Mouse (Mus musculus) embryonic facial prominence, embryonic 13.5 days (tissue): ENCODE data around the gene Cntn4. TPM values are rescaled to one million over a fixed set of nuclear protein-coding genes. Genes with fewer than 3 reads are reported as not detected.

Experiments used
- ATAC-seq: fragments of 200-750 bp; cut with Nextera tagmentation; 2 replicates; pipeline ENCODE4 v1.8.0; 2017; ENCODE audit warnings: low read depth; ENCODE audit not compliant: insufficient number of reproducible peaks, insufficient read depth, low FRiP score, low TSS enrichment
- H3K27ac ChIP-seq: fragments of 300-500 bp; sonication (generic); 2 replicates; pipeline ENCODE4 v1.5.1; 2015; ENCODE audit warnings: moderate library complexity, mild to moderate bottlenecking, inconsistent platforms
- H3K27me3 ChIP-seq: fragments of 300-500 bp; sonication (generic); 2 replicates; pipeline ENCODE4 v1.6.1; 2015; ENCODE audit warnings: mild to moderate bottlenecking, inconsistent platforms
- H3K36me3 ChIP-seq: fragments of 300-500 bp; sonication (generic); 2 replicates; pipeline ENCODE4 v1.6.1; 2015; ENCODE audit warnings: mild to moderate bottlenecking, inconsistent platforms
- H3K4me1 ChIP-seq: fragments of 300-500 bp; sonication (generic); 2 replicates; pipeline ENCODE4 v1.6.1; 2015; ENCODE audit warnings: inconsistent platforms
- H3K4me2 ChIP-seq: fragments of 300-500 bp; sonication (generic); 2 replicates; pipeline ENCODE4 v1.6.1; 2015; ENCODE audit warnings: moderate library complexity, mild to moderate bottlenecking, inconsistent platforms
- H3K4me3 ChIP-seq: fragments of 300-500 bp; sonication (generic); 2 replicates; pipeline ENCODE4 v1.5.1; 2015; ENCODE audit warnings: mild to moderate bottlenecking, inconsistent platforms
- H3K9ac ChIP-seq: fragments of 300-500 bp; sonication (generic); 2 replicates; pipeline ENCODE4 v1.6.1; 2015; ENCODE audit warnings: mild to moderate bottlenecking, inconsistent platforms
- H3K9me3 ChIP-seq: fragments of 300-500 bp; sonication (generic); 2 replicates; pipeline ENCODE4 v1.6.1; 2016; ENCODE audit warnings: inconsistent platforms
- WGBS: fragments of 180-500 bp; shearing (Covaris S2); methylation state at CpG from one replicate; pipeline ENCODE4 v1.1.7; 2015; ENCODE audit warnings: mixed read lengths; 5-methylcytosine and 5-hydroxymethylcytosine counted together
- polyA plus RNA-seq: library from polyadenylated mRNA; unstranded; fragments of >200 nt; fragmentation: Nextera tagmentation; extraction: Ambion mirVana; gene quantifications from 2 replicates; pipeline ENCODE4 v1.2.1, GENCODE M21; 2015

The Cntn4 gene
- polyA plus RNA-seq, 1 experiment from 2014 or later, result 13.3 TPM

DNA sequence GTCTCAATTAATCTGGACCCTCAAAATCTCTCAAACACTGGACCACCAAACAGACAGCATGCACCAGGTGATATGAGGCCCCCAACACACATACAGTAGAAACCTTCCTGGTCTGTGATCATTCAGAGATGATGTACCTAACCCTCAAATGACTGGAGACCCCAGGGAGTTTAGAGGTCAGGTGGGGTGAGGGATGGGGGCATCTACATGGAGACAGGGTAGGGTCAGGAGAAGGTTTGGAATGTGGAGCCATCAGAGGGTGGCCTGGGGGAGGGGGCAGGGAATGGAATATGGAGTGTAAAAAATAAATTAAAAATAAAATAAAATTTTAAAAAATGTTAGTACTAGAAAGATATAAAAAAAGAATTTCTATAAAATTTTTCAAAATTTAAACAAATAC is 157.6 kb downstream of the Cntn4 start:
- no peaks in the 10 kb centered on the region for H3K9me3 ChIP-seq
- no peak overlapping the region for H3K27ac ChIP-seq
- no peaks in the 10 kb centered on the region for H3K27me3 ChIP-seq
- H3K4me1 ChIP-seq, result no peaks in the 10 kb centered on the region
- no peak overlapping the region for H3K4me3 ChIP-seq
- no peak for ATAC-seq
- H3K4me2 ChIP-seq, result no peak overlapping the region
- H3K36me3 ChIP-seq, result no peaks in the 10 kb centered on the region
- no peak overlapping the region for H3K9ac ChIP-seq

DNA sequence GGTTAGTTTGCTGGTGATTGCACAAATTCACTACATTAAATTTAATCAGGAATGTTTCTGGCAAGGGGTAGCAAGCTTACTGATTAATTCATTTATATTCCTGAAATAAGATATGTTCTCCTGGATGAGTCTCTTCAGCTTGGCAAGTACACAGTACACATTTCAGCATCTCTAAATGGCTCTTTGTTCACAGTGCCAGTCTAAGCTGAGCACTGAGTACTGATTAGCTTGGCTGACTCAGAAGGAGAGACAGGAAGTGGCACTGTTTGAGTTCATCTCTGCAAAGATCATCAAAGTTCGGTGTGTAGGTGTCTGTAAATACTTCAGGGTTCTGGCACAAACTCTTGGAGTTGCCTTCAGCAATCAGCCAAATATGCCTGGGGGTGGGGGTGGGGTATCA is 169.8 kb downstream of the Cntn4 start:
- no peak overlapping the region for H3K27ac ChIP-seq
- no peaks in the 10 kb centered on the region for H3K4me1 ChIP-seq
- no peak for ATAC-seq
- H3K4me3 ChIP-seq, result no peak overlapping the region
- no peak overlapping the region for H3K4me2 ChIP-seq
- 36% methylated on average over 1 of the region's 1 CpGs for WGBS
- no peaks in the 10 kb centered on the region for H3K27me3 ChIP-seq
- H3K9me3 ChIP-seq, result no peaks in the 10 kb centered on the region
- H3K9ac ChIP-seq, result no peak overlapping the region
- H3K36me3 ChIP-seq, result no peaks in the 10 kb centered on the region

DNA sequence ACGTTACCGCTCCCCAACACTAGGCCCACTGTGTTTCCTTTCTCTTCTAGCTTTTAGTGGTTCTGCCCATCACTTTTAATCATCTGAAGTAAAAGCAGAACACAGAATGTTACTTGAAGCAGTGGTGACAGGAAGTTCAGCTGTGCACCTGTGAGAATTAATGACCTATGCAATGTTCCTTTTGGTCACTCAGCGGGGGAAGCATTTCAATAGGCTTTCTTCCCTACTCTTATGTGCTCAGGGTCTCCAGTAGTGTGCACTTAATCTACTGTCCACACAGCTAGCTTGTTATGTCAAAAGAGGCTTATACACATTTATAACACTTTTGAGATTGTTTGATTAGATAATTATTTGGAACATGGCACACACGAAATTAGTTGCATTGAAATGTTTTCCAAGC is 215.4 kb downstream of the Cntn4 start:
- H3K4me3 ChIP-seq, result no peak overlapping the region
- WGBS, result 80% methylated on average over 4 of the region's 4 CpGs
- no peaks in the 10 kb centered on the region for H3K36me3 ChIP-seq
- ATAC-seq, result no peak
- no peaks in the 10 kb centered on the region for H3K4me1 ChIP-seq
- H3K27ac ChIP-seq, result no peak overlapping the region
- no peaks in the 10 kb centered on the region for H3K9me3 ChIP-seq
- no peak overlapping the region for H3K4me2 ChIP-seq
- H3K9ac ChIP-seq, result no peak overlapping the region
- H3K27me3 ChIP-seq, result no peaks in the 10 kb centered on the region

DNA sequence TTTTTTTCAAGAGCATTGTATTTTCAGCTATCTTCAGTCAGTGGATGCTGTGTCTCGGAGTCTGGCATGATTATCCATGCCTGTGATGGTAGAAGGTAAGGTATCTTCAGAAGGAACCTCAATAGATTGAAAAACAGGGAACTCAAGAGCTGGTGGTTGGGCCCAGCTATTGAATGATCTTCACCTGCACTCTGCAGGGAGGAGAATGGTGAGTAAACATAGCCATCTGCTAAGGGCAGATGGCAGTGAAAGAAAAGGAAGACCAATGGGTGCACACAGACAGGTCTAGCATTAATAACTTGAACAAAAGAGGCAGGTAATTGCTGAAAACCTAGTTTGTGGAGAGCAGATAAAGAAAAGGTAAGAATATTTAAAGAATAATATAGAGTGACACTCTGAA is 261.0 kb downstream of the Cntn4 start:
- ATAC-seq, result no peak
- Histone ChIP-seq H3K4me2 (no peak overlapping the region), H3K4me1 (no peaks in the 10 kb centered on the region), H3K36me3 (no peaks in the 10 kb centered on the region), H3K9me3 (no peaks in the 10 kb centered on the region), H3K4me3 (no peak overlapping the region), H3K27ac (no peak overlapping the region), H3K27me3 (no peaks in the 10 kb centered on the region), H3K9ac (no peak overlapping the region)
- 88% methylated on average over 1 of the region's 1 CpGs for WGBS

DNA sequence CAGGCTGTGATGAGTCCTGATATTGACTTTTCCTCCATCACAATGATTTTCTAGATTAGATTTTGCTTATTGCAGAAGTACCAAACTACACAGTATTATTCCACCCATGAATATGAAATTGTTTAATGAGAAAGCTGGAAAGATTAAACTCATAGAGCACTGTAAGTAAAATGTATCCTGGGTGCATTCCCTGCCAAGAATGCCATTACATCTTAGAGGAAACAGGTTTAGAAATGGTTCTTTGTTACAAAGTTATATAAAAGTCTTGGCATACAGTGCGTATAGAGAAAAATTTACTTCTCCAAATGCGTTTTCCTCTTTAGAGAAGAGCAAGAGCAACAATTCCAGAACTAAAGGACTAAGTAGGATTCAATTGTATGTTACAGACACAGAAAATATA is 261.8 kb downstream of the Cntn4 start:
- Histone ChIP-seq H3K4me2 (no peak overlapping the region), H3K4me3 (no peak overlapping the region), H3K9ac (no peak overlapping the region), H3K27ac (no peak overlapping the region), H3K4me1 (no peaks in the 10 kb centered on the region), H3K9me3 (no peaks in the 10 kb centered on the region), H3K27me3 (no peaks in the 10 kb centered on the region), H3K36me3 (no peaks in the 10 kb centered on the region)
- WGBS, result 73% methylated on average over 2 of the region's 2 CpGs
- ATAC-seq, result no peak

DNA sequence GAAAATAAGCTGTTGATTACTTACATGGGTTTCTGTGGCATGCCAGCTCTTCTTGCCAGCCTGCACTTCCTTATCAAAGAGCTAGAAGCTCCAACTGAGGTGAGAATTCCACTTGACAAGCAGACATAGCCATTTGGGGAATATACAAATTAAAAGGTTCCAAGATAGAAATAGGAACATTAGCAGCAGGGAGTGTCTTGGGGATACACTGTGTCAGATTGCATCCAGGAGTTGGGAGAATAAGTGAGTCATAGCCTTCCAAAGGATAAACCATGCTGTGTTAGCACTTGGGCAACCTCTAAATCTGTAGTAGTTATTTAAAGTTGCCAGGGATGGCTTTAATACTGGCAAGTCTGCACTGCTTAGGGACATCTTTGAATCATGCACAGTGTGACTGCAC is 263.1 kb downstream of the Cntn4 start:
- Histone ChIP-seq H3K4me3 (no peak overlapping the region), H3K9me3 (no peaks in the 10 kb centered on the region), H3K9ac (no peak overlapping the region), H3K36me3 (no peaks in the 10 kb centered on the region), H3K4me2 (no peak overlapping the region), H3K4me1 (no peaks in the 10 kb centered on the region), H3K27ac (no peak overlapping the region), H3K27me3 (no peaks in the 10 kb centered on the region)
- ATAC-seq, result no peak

DNA sequence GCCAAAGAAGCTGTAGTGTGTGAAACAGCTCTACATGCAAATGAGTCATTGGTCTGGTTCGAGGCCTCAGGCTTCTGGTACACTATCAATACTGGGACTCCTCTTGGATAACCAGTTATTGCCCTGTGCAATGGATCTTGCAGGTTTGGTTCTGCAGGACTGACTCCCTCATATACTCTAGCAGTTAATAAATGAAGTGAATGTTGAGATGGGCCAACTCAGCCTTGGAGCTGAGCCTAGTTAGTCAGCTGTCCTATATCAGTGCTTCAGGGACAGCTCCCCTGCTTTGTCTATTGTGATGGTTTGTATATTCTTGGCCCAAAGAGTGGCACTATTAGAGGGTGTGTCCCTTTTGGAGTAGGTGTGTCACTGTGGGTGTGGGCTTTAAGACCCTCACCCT is 314.0 kb downstream of the Cntn4 start:
- ATAC-seq, result no peak
- no peaks in the 10 kb centered on the region for H3K36me3 ChIP-seq
- H3K9me3 ChIP-seq, result no peaks in the 10 kb centered on the region
- no peak overlapping the region for H3K4me2 ChIP-seq
- H3K27me3 ChIP-seq, result no peaks in the 10 kb centered on the region
- 82% methylated on average over 1 of the region's 1 CpGs for WGBS
- no peak overlapping the region for H3K27ac ChIP-seq
- H3K9ac ChIP-seq, result no peak overlapping the region
- H3K4me1 ChIP-seq, result no peaks in the 10 kb centered on the region
- H3K4me3 ChIP-seq, result no peak overlapping the region

DNA sequence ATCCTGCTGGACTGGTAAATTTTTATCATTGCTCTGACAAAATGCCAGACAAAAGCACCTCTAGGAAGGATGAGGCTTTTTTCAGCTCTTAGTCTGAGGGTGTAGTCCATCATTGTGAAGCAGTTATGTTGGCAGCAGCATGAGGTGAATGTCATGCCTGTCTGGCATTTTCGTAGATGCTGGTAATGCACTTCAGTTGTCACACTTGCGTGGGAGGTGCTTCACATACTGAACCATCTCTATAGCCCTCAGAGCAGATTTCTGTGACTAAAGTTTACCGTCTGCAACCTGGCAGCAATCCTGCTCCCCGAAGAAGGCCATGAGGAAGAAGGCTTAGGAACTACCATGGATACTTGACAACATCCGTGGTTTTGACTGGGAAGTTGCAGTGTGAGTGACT is 335.6 kb downstream of the Cntn4 start:
- H3K27me3 ChIP-seq, result no peaks in the 10 kb centered on the region
- no peak overlapping the region for H3K27ac ChIP-seq
- H3K4me1 ChIP-seq, result no peaks in the 10 kb centered on the region
- WGBS, result 75% methylated on average over 5 of the region's 5 CpGs
- no peak overlapping the region for H3K4me3 ChIP-seq
- no peaks in the 10 kb centered on the region for H3K36me3 ChIP-seq
- no peak overlapping the region for H3K9ac ChIP-seq
- ATAC-seq, result no peak; the same call in 1 of the 2 replicates
- H3K9me3 ChIP-seq, result no peaks in the 10 kb centered on the region
- no peak overlapping the region for H3K4me2 ChIP-seq

DNA sequence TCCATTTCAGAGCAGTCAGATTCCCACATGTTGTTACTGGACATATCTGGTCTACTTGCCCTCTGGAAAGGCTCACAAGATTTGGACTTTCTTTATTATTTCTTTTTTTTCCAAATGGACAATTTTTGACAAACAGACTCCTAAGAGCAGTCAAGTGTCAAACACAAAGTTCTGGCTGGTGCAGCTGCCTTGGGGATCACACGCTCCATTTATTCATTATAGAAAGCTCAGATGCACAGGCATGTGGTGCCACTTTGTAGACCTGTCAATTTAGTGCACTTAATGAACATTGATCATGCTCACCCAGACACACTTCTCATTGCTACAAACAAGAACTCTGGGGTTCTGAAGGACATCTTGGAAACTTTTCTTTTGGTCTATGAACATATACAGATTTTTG is 337.7 kb downstream of the Cntn4 start:
- H3K4me1 ChIP-seq, result no peaks in the 10 kb centered on the region

DNA sequence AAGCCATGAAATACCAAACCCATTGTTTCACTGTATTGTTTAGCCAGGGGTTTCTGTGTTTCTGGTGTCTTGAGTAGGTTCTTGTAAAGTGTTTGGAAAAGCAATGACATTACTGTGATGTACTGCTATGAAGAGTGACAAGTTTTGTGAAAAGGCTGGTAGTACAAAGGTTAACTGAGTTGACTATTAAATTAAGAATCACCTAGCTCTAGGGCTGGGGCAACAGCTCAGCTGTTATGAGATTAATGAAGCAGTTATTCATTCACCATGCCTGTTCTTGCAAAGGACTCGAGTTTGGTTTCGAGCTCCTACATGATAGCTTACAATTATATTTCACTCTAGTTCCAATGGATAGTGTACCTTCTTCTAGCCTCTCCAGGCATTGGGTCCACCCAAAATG is 371.4 kb downstream of the Cntn4 start:
- H3K27ac ChIP-seq, result no peak overlapping the region
- H3K36me3 ChIP-seq, result no peaks in the 10 kb centered on the region
- ATAC-seq, result no peak
- no peaks in the 10 kb centered on the region for H3K9me3 ChIP-seq
- no peak overlapping the region for H3K4me3 ChIP-seq
- no peak overlapping the region for H3K4me2 ChIP-seq
- no peaks in the 10 kb centered on the region for H3K27me3 ChIP-seq
- H3K4me1 ChIP-seq, result no peaks in the 10 kb centered on the region
- 83% methylated on average over 2 of the region's 2 CpGs for WGBS
- H3K9ac ChIP-seq, result no peak overlapping the region

More for the DNA sequence above, 337.7 kb downstream of the Cntn4 start:
- H3K9me3 ChIP-seq, result no peaks in the 10 kb centered on the region
- H3K27ac ChIP-seq, result no peak overlapping the region
- H3K36me3 ChIP-seq, result no peaks in the 10 kb centered on the region
- no peak overlapping the region for H3K4me2 ChIP-seq
- 77% methylated on average over 1 of the region's 1 CpGs for WGBS
- H3K27me3 ChIP-seq, result no peaks in the 10 kb centered on the region
- no peak overlapping the region for H3K4me3 ChIP-seq
- H3K9ac ChIP-seq, result no peak overlapping the region
- no peak for ATAC-seq

DNA sequence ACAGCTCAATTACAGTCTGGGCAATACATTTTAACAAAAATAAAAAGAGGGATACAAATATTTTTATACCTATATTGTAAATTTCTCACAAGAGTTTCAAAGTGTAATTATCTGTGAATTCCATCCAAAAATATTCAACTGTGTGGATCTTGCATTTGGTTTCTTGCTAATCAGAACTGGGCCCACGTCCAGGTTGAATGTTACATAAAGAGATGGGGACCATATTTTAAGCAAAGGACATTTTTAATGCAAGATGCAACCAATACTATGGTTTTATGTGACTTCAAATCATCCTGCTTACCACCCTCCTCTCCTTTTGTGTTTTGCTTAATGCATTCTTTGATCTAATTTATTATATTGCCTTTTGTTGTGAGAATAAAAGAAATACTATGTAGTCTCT is 378.7 kb downstream of the Cntn4 start:
- Histone ChIP-seq H3K9me3 (no peaks in the 10 kb centered on the region), H3K27me3 (no peaks in the 10 kb centered on the region), H3K4me1 (no peaks in the 10 kb centered on the region), H3K9ac (no peak overlapping the region), H3K4me2 (no peak overlapping the region), H3K4me3 (no peak overlapping the region), H3K27ac (no peak overlapping the region), H3K36me3 (no peaks in the 10 kb centered on the region)
- 86% methylated on average over 1 of the region's 1 CpGs for WGBS
- ATAC-seq, result no peak

DNA sequence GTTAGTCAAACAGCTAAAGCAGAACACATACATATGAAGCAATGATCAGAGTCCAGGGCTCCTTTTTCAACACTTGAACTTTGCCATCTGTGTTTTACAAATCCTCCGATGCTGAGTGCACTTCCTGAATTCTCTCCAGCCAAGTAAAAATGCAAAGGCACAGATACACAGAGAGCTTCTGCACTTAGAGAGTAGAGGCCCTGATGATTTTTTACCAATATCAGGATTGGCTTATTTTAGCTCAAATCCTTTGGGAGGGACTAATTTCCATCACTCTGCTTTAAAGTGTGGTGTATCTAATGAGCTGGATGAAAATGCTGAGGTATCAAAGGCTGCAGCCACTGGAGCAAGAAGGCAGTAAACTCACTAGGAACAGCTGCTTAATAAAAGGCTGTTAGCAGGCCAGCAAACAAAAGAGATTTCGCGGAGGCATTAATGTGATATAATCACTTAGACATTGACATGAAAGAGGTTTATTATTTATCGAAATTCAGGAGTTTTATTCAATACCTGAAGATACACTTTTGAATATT is 400.7 kb downstream of the Cntn4 start:
- no peaks in the 10 kb centered on the region for H3K36me3 ChIP-seq
- no peak overlapping the region for H3K27ac ChIP-seq
- no peaks in the 10 kb centered on the region for H3K9me3 ChIP-seq
- no peaks in the 10 kb centered on the region for H3K4me1 ChIP-seq
- WGBS, result 63% methylated on average over 4 of the region's 4 CpGs
- H3K4me2 ChIP-seq, result no peak overlapping the region
- H3K4me3 ChIP-seq, result no peak overlapping the region
- H3K27me3 ChIP-seq, result no peaks in the 10 kb centered on the region
- no peak for ATAC-seq
- no peak overlapping the region for H3K9ac ChIP-seq

DNA sequence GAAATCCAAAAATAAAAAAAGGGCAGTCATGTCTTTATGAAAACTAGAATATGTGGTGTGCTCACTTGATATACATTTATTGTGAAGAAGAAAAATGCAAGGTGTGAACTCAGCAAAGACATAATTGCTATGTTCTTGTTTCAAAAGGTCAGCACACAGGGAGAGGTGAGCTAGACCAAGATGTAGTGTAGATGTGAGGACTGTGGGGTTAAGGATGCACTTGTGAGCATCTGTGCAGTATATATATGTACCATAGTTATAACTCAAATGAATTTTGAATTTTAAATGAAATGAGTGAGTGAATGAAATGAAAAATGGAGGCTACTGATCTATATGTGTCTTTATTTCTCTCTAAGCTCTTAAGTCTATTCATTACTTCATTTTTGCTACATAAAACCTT is 401.2 kb downstream of the Cntn4 start:
- no peaks in the 10 kb centered on the region for H3K36me3 ChIP-seq
- no peaks in the 10 kb centered on the region for H3K4me1 ChIP-seq
- no peaks in the 10 kb centered on the region for H3K27me3 ChIP-seq
- ATAC-seq, result no peak
- H3K4me3 ChIP-seq, result no peak overlapping the region
- no peak overlapping the region for H3K9ac ChIP-seq
- no peak overlapping the region for H3K4me2 ChIP-seq
- H3K9me3 ChIP-seq, result no peaks in the 10 kb centered on the region
- no peak overlapping the region for H3K27ac ChIP-seq
